Mouse (Mus musculus): ENCODE results near the gene Mea1.

The Mea1 gene

DNA sequence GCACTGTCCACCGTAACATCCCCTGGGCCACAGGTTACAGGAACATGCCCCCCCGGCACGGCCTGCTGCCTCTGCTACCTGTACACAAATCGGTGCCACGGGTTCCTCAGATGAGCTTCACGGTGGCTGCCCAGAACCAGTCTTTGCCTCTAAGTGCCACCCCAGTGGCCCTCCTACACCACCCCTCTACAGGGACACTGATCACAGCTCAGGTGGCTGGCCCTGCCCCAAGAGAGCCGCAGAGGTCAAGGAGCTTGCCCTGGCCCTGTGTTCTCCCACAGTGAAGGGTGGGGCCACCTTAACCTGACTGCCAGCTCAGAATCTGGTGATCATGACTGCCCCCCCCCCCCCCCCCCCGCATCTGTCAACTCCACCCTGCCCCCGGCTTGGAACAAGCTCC lies at the start of gene Mea1:
TSS of gene Mea1 (plus strand) at position 378 of the 400 bp plus-strand sequence.
- in situ Hi-C loops (cut with MboI; ENCODE audit: unreplicated experiment in 2 of 2): no loop called here

DNA sequence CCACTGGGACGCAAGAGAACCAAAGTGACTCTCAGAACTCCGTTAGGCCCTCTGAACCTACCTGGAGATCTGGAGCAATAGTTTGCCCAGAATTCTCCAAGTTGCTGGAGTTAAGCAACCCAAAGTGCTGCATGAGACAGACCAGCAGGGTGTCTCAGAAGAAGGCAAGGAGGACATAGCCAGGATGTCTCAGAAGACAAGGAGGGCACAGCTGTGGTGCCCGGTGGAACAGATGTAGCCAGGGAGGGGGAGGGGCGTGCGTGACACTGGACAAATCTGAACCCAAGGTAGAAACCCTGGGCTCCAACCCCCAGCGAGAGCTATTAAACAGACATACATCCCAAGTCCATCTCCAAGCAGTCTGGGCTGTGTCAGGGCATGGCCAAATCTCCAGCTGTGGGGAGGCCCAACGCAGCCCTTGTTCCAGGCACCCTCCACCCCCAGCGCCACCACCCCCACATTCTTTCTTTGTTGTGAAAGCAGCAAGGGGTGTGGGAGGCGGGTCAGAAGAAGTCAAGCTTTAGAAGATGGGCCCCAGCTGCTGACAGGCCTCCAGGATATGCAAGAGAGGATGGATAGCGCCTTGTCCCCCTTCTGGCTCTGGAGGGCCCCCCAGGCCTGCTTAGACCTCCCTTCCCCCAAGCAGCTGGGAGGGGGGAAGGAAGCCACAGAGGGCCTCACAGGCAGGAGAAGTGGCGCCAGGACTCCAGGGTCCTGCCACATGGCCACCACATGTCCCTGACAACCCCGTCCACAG lies 48.7 kb upstream of the Mea1 start:
- in situ Hi-C loops (cut with MboI; ENCODE audit: unreplicated experiment in 2 of 2): loop anchor here in 1 of 2 experiments (10.0 kb wide), 1 partner anchor 105 kb away; no protein-coding TSS in a partner anchor

DNA sequence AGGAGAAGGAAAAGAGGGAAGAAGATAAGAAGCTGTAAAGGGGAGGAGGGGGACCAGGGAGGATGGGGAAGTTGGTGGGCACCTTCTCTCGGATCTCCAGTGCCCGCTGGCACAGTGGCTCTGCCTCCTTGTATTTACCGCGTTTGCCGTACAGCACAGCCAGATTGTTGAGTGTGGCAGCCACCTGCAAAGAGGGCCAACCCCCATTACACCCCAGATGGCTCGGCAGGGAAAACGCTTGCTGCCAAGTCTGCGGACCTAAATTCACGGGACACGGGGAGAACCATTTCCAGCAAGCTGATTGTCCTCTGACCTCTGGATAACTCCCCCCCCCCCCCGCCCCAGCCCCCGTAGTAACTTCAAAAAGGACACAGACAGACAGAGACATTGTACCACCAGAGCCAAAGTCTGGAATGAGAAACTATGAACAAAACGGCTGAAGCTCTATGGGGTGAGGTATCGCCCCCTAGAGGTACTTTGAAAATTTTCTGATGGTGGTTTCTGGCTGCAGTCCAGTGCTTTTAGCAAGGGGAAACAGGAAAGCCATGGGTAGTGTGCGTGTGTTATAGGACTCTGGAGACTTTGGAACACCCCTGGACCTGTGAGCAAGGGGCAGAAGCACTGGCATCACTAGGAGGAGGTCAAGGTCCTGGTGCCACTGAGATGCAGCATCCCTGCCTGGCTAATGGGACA lies 41.6 kb upstream of the Mea1 start:
- in situ Hi-C loops (cut with MboI; ENCODE audit: unreplicated experiment in 2 of 2): loop anchor here in 1 of 2 experiments (10.0 kb wide), 1 partner anchor 112 kb away; no protein-coding TSS in a partner anchor

DNA sequence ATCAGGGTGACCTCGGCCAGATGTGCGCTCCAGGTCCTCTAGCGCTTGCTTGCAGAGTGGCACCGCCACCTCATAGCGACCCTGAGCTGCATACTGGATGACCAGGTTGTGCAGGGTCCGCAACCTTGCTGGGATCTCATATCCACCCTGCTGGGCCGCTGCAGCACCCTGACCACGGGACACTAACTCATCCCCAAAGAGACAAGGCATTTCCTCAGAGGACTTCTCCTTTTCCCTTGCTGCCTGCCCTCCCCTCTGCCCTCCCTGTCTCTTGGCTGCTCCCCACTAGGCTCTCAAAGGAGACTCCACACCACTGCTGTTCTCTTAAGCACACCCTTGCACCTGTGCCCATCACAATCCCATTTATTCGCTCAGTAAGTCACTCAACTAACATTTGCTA lies 38.7 kb upstream of the Mea1 start:
- in situ Hi-C loops (cut with MboI; ENCODE audit: unreplicated experiment in 2 of 2): loop anchor here (10.0 kb wide), 2 partner anchors 115 to 135 kb away; partner anchors contain the start of gene 2310039H08Rik (in 1 of the 2)

DNA sequence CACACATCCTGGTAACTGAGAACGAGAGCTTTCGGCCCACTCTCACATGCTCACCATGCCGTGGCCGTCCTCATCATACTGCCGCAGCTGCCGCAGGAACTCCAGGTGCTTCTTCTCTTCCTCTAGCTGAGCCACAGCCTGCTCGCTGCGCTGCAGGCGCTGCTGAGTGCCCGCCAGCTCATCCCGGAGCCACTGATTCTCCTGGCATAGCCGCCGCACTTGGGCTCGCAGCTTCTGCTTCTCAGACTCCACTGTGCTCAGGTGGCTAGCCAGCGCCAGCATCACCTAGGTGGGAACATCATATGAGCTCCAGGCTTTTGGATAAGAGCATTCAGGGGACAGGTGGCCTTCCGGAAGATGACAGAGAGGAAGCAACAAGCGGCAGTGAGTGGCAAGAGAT lies 36.5 kb upstream of the Mea1 start:
- in situ Hi-C loops (cut with MboI; ENCODE audit: unreplicated experiment in 2 of 2): loop anchor here in 1 of 2 experiments (10.0 kb wide), 1 partner anchor 133 kb away; the partner anchor contains the start of gene 2310039H08Rik

DNA sequence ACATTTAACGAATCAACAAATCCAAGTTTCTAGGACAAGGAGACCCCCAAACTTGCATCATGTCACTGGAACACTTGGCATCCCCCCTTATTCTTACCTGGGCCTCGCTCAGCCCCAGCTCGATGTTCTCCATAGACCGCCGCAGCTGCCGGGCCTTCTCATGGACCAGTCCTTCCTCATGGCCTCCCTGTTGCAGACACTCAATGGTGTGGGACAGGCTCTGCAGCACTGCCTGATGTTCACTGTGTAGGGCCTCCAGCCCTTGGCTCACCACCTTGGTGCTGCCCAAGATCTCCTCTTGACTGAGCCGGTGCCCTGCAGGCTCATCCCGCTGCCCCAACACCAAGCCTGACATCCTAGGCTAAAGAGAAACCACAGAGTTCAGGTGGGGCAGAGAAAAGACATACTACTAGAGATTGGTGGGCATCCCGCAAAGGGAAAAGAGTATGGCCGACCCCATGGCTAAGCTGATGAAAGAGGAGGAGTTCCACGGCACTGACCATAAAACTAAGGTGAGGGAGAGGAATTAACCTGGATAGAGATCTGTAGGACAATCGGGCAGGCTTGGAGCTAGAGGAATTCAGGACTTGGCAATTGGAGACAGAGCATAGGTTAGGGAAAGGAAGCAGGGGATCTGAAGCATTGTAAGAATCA lies 34.3 kb upstream of the Mea1 start:
- in situ Hi-C loops (cut with MboI; ENCODE audit: unreplicated experiment in 2 of 2): loop anchor here in 1 of 2 experiments (10.0 kb wide), 1 partner anchor 131 kb away; the partner anchor contains the start of gene 2310039H08Rik

DNA sequence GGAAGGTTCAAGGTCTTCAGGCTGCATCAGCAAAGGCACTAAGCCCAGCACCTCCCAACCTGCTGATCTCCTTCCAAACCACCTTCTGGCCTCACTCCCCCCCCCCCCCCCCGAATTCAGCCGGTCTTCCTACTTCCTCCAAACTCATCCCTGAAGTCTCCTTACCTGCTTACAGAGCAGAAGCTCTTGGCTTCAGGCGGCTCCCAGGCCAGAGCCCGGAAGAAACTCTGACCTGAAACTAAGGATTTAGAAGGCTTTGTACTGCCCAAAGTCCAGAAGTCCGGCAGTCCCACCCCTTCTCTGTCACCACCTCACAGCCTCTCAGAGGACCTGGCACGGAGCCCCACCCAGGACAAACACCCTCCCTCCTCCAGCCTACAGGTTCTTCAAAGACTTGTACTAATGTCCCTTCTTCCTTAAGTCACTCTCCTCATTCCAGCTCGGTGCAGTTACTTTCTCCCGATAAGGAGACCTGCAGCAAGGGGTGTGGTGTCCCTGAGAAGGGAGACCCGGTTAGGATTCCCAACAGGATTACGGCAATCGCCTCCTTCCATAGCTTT lies 33.6 kb upstream of the Mea1 start:
- in situ Hi-C loops (cut with MboI; ENCODE audit: unreplicated experiment in 2 of 2): loop anchor here in 1 of 2 experiments (10.0 kb wide), 1 partner anchor 130 kb away; the partner anchor contains the start of gene 2310039H08Rik

DNA sequence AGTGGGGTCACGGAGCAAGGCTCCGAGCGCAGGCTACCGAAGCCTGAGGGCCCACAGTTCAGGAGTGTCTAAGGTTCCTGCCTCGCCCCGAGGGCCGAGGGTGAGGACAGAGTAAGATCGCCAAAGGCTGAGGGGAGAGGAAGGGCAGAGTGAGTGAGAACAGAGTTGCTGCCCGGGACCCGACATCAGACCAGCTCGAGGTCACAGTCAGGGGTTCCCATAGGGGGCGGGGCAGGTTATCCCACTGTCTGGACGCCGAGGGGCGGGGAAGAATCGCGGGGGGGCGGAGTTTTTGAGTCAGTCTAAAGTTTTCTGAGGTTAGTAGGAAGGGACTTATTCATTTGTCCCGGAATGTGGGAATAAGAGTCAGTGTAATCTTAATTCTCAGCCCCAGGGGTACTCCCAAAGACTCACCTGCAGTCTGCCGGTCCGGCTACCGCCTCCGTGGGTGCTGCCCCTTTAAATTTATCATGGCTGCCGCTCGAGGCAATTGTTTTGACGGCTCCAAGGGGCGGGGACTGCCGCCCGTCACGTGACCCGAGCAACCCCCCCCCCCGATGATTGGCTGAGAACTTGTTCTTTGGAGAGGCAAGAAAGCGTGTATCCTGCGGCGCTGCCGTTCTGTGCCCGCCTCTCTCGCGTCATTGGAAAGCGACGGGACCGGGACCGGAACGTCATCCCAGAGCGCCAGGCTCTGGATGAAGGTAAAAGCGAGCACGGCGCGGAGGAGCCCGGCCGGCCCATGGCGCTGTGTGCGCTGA lies 32.9 kb upstream of the Mea1 start, which contains the start of the genes Klc4 and Mrpl2:
TSS of gene Klc4 (minus strand) at position 462 of the 761 bp plus-strand sequence.
TSS of gene Mrpl2 (plus strand) at position 669 of the 761 bp plus-strand sequence.
- in situ Hi-C loops (cut with MboI; ENCODE audit: unreplicated experiment in 2 of 2): loop anchor here in 1 of 2 experiments (10.0 kb wide), 1 partner anchor 129 kb away; the partner anchor contains the start of gene 2310039H08Rik

DNA sequence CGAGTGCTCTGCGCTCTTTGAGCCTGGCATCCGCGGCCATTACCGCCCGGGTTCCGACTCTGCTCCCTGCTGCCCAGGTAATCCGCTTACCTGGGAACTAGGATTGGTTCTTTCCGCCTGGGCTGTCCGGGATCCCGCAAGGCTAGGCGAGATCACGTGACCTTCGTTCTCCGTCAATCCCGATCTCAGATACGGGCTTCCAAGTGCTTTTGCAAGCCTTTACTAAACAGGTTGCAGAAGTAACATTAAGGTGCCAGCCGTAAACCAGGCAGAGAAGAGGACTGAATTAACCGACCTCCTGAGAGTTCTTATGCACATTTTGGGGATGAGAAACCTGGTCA lies 32.3 kb upstream of the Mea1 start:
- in situ Hi-C loops (cut with MboI; ENCODE audit: unreplicated experiment in 2 of 2): loop anchor here in 1 of 2 experiments (10.0 kb wide), 1 partner anchor 129 kb away; the partner anchor contains the start of gene 2310039H08Rik

DNA sequence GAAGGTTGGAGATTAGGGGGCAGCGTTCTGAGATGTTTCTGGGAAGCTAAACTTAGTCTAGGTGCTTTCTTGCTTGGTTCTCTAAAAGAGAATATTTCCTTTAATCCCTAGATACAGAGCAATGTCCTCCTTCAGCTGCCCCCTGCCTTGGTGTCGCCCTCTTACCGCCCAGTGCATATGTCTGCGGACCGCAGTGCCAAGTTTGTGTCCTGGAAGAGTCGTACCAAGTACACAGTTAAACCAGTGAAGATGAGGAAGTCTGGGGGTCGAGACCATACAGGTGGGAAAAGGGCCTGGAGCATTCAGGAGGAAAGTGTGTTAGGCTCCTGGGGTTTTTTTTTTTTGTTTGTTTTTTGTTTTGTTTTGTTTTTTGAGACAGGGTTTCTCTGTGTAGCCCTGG lies 31.3 kb upstream of the Mea1 start:
- in situ Hi-C loops (cut with MboI; ENCODE audit: unreplicated experiment in 2 of 2): loop anchor here in 1 of 2 experiments (10.0 kb wide), 1 partner anchor 128 kb away; the partner anchor contains the start of gene 2310039H08Rik

DNA sequence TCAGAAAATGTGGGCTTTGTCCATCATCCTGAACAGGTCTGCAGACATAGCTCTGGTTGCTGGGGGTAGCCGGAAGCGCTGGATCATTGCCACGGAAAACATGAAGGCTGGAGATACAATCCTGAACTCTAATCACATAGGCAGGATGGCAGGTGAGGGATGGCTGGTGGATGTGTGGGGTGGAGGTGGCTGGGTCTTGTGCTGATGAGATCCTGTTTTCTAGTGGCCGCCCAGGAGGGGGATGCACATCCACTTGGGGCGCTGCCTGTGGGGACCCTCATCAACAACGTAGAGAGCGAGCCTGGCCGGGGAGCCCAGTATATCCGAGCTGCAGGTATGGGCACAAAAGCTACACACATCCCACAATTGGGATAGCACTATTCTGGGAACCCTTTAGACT lies 30.2 kb upstream of the Mea1 start:
- in situ Hi-C loops (cut with MboI; ENCODE audit: unreplicated experiment in 2 of 2): loop anchor here in 1 of 2 experiments (10.0 kb wide), 1 partner anchor 126 kb away; the partner anchor contains the start of gene 2310039H08Rik

DNA sequence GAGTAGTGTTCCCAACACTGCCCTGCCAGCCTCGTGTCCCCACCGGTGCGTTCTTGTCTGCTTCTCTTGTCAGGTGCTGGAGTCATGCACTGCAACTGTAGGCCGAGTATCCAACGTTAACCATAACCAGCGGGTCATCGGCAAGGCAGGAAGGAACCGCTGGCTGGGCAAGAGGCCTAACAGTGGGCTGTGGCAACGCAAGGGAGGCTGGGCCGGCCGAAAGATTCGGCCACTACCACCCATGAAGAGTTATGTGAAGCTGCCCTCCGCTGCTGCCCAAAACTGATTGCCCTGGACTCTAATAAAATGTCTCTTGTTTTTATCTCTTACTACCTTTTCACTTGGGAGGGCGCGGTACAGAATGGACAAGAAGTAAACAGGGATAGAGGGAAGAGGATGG lies 28.8 kb upstream of the Mea1 start:
- in situ Hi-C loops (cut with MboI; ENCODE audit: unreplicated experiment in 2 of 2): loop anchor here in 1 of 2 experiments (10.0 kb wide), 1 partner anchor 125 kb away; the partner anchor contains the start of gene 2310039H08Rik

DNA sequence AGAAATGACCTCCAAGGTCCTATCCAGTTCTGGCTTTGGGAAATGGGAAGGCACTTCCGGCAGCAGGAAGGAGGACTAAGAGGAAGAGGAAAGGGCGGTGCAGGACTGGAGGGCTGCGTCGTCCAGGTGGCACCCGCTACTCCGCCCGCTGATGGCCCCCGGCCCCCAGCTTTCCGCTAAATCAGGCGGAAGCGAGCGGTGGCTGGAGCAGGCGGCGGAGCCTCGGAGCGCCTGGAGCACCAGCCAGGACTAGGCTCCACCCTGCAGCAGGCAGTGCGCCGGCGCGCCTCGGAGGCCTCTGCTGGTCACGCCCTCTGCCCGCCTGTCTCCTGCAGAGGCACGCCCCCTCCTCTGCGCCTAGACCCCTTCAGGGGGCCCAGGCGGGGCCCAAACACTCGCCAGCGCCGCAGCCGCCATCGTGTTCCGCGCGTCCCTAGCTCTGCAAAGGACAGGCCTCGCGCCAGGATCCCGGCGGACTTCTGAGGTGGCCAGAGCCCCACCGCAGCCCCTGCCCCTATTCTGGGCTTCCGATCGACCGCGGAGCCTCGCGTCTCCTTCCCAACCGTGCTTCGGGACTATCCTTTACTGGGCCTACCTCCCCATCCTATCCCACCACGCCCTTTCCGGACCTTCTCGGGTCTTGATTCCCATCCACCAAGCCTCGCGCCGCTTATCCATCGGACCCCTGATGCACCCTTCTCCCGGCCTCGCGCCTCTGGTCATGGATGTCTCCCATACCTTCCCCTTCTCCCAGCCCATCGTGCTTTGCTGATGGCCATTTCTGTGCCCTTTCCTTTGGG lies 28.2 kb upstream of the Mea1 start, which contains the start of gene Cul7:
TSS of gene Cul7 (plus strand) at position 106 of the 800 bp plus-strand sequence.
- in situ Hi-C loops (cut with MboI; ENCODE audit: unreplicated experiment in 2 of 2): no loop called here

DNA sequence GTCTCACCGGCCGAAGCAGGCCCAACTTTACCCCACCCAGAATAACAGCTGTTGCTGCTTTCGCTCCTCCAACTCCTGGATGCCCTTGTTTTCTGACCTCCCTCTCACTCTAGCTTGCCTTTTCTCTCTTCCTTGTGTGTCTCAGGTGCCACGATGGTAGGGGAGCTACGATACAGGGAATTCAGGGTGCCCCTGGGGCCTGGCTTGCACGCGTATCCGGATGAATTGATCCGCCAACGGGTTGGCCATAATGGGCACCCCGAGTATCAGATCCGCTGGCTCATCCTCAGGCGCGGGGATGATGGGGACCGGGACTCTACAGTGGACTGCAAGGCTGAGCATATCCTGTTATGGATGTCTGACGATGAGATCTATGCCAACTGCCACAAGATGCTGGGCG lies 27.3 kb upstream of the Mea1 start:
- in situ Hi-C loops (cut with MboI; ENCODE audit: unreplicated experiment in 2 of 2): no loop called here

DNA sequence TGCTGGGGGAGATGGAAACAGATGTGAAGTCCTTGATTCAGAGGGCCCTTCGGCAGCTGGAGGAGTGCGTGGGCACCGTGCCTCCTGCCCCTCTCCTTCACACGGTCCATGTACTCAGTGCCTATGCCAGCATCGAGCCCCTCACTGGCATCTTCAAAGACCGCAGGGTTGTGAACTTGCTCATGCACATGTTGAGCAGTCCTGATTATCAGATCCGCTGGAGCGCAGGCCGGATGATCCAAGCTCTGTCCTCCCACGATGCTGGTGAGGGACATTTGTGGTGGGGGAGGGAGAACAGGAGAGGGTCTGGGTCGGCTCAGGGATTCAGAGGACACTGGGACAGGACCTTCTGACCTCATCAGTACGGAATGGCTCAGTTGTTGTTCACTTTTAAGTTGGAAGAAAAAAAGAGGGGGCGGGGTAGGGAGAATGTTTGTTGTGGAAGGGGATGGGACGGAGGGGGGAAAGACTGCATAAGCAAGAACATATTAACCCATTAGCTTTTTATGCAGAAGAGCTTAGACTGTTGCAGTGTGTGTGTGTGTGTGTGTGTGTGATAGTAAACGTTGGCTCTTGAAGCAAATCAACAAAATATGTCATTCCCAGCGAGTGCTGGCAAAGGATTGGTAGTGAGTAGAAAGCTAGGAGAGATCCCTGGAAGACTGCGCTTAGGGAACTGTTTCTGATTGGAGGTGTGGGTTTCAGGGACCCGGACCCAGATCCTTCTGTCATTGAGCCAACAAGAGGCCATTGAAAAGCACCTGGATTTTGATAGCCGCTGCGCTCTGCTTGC lies 26.6 kb upstream of the Mea1 start:
- in situ Hi-C loops (cut with MboI; ENCODE audit: unreplicated experiment in 2 of 2): no loop called here

DNA sequence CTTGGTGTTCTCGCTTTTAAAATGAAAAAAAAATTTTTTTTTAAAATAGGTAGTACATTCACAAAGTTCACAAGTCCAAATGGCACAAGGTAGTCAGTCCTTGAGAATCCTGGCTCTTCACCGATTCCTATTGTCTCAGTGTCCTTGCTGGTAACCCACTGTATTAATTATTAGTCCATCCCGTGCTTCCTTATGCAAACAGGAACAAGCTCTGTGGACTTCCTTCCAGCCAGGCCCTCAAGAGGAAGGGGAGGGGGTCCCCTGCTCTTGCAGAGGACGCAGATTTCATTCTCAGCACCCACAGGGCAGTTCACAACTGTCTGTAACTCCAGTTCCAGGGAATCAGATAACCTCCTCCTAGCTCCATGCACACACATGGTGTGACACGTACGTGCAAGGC lies 22.5 kb upstream of the Mea1 start:
- in situ Hi-C loops (cut with MboI; ENCODE audit: unreplicated experiment in 2 of 2): no loop called here

DNA sequence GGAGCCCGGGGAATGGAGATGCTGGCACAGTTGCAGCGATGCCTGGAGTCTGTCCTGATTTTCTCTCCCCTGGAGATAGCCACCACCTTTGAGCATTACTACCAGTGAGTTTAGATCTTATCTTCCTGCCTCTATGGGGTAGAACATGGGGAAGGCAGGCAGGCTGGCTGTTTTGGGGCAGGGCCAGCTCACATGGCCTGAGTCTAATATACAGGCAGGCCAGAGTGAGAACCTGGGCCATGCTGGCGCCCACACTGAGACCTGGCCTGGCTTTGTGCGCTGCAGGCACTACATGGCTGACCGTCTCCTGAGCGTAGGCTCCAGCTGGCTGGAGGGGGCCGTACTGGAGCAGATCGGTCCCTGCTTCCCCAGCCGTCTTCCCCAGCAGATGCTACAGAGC lies 17.2 kb upstream of the Mea1 start:
- in situ Hi-C loops (cut with MboI; ENCODE audit: unreplicated experiment in 2 of 2): no loop called here

DNA sequence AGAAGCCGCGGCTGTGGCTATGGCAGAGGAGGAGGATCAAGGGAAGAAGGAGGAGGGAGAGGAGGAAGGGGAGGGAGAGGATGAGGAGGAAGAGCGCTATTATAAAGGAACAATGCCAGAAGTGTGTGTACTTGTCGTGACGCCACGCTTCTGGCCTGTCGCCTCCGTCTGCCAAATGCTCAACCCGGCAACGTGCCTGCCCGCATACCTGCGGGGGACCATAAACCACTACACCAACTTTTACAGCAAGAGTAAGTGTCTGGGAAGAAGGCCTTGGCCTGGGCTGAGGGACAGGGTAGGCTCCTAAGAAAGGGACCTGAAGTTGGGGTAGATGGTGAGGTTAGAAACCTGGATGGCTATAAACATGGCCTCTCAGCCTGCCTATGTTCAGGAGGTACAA lies 16.6 kb upstream of the Mea1 start:
- in situ Hi-C loops (cut with MboI; ENCODE audit: unreplicated experiment in 2 of 2): no loop called here
